Mouse (Mus musculus) liver, adult (tissue): ENCODE data around the gene Vipr2.

Experiments
- GATA4 ChIP-seq: IDR thresholded peaks from 2 replicates; pipeline ENCODE4 v1.6.1; 2014; ENCODE audit warnings: mild to moderate bottlenecking, low read length; ENCODE audit not compliant: insufficient replicate concordance

Vipr2 gene

GRCm38 (mm10) chr12:116181436-116182050, 104.0 kb downstream of the Vipr2 start:
- TF ChIP-seq GATA4, result no peak

GRCm38 (mm10) chr12:116182376-116182775, 104.8 kb downstream of the Vipr2 start:
- no peak for TF ChIP-seq GATA4

GRCm38 (mm10) chr12:116183212-116183935, 105.8 kb downstream of the Vipr2 start:
- no peak for TF ChIP-seq GATA4

- no peak for TF ChIP-seq GATA4
Observed at GRCm38 (mm10) chr12:116193952-116194351, 116.4 kb downstream of the Vipr2 start.

- TF ChIP-seq GATA4, result no peak
Observed at GRCm38 (mm10) chr12:116194641-116195040, 117.1 kb downstream of the Vipr2 start.
